Mouse (Mus musculus): ENCODE results near the gene Hsbp1.
"Not testable (repeated sequence)": the region's sequence is repeated elsewhere in the genome, so short reads cannot be mapped to it uniquely, and the experiment has no call there.

Hsbp1 gene

DNA sequence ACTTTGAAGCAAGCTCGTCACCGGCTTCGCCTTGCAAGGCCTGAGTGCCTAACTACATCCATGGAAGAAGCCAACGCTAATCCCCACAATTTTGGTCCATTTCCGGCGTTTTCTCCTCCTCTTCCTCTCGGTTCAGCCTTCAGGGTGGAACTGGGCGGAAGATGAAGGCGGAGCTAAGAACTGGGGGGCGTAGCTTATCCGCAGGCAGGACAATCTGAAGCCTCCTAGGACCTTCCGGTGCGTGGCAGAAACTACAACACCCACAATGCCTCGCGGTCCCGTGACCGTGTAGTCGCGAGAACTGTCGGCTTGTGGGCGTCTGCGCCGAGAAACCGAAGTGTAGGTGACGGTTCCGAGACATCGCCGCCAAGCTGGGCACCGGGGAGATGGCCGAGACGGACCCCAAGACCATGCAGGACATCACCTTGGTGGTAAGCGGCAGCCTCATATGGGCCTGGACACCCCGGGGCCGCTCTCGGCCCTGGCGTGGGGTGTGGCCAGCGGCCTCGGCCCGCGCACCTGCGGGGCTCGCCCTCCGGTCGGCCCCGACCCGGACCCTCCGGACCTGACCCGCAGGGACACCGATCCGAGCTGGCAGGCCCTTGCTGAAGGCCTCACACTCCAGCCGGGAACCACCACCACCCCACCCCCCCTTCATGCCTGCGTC is at the start of gene Hsbp1:
TSS of gene Hsbp1 (plus strand) at position 299 of the 667 bp plus-strand sequence.
- DNase-seq = peak; percentile 94

DNA sequence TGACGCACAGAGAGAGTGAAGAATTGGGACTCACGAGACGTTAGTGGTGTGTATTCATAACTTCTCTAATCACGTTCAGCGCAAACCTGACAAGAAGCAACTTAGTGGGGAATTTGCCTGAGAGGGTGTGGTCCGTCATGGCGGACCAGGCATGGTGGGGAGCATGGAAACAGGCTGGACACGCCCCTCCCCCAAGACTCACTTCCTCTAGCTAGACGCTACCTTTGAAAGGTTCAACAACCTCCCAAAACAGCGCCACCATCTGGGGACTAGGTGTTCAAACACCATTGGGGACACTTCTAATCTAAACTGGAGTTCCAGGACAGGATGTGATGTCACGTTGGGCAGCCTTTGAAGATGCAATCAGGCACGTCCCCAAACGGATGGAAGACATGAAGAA is 48.8 kb upstream of the Hsbp1 start:
- DNase-seq = no peak

DNA sequence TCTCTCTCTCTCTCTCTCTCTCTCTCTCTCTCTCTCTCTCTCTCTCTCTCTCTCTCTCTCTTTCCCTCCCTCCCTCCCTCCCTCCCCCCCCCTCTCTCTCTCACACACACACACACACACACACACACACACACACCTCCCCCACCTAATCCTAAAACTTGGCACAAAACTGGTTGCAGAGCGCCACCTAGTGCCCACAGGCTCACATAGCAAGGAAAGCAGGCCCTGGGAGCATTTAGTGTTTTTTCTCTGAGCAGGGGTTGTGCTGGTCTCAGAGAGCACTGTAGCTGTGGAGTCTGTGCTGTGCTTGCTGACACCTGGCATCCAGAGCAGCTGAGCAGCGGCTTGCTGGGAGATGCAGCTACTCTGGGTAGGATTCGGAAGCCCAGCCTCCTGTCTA is 46.5 kb upstream of the Hsbp1 start:
- DNase-seq = peak; percentile 12

DNA sequence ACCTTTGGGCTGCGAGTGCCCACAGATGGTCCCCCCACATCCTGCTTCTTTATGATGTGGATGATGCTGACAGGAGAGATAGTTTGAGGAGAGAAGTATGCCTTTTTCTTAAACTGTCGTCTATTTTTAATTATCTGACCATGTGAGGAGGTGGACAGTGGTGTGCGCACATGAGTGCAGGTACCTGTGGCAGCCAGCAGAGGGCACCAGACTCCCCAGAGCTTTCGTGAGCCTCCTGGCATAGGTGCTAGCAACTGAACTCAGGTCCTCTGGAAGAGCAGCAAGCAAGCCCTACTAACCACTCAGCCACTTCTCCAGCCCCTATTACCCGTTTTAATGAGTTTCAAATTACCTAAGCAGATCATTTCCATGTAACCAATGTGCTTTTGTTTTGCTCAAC is 44.0 kb upstream of the Hsbp1 start:
- DNase-seq = no peak

DNA sequence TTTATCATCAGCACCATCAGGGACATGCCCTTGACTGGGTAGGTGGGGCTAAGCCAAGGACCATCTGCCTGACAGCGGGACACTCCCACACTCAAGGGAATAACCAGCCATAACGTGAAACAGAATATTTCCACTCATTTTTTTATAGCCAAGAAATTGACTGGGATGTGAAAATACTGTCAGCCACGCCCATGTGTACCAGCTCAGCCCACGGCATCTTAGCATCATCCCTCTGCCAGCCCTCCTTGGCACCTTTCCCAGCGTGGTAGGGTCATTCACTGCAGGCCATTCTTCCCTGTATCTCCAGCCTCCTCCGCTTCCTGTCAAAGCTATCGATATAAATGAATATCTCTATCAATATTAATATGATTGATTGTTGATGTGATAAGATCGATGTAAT is 40.1 kb upstream of the Hsbp1 start:
- no peak for DNase-seq

DNA sequence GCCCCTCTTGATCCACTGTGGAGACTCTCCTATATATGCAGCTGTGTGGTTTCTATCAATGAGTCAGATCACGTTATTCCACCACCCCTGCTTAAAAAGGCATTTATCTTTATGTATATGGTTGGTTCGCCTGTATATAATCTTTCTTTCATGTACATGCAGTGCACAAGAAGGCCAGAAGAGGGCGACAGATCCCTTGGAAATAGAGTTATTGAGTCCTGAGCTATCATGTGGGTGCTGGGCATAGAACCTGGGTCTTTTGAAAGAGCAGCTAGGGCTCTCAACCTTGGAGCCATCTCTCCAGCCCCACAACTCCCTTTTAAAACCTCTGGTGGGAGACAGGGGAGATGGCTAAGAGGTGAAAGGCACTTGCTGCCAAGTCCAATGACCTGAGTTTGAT is 32.9 kb upstream of the Hsbp1 start:
- peak; percentile 21 for DNase-seq

DNA sequence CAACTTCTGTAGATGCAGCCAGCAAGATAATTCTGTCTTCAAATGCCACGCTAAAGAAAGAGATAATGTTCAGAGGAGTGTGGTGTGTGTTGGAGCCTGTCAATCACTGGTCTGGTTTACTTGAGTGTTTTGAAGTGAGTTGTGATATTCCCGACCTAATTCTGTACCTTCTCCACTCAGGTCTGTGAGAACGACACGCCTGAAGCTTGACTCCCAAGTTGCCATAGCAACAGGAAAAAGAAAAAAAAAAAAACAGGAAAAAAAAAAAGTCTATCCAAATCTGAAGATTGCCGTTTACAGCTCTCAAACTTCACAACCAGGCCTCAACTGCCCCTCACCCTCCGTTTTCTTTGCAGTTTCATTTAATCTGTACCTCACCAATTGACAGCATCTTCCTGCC is 21.1 kb upstream of the Hsbp1 start:
- DNase-seq = no peak

DNA sequence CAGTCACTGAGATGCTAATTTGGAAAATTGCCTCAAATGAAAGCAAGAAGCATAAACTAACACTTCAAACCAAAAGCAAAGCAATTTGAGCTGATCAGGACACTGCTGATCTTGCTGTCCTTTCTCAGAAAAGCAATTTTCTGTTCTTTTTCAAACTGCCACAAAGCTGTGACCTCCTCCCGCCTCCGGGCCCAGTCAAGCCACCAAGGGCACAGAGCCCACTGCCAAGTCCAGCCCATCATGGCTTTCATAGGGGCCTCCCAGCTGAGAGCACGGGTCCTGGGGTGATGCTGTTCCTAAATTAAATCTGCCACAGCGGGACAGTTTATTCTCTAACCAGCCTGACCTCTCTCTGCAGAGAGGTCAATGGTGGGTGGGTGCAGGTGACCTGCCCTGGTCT is 4.7 kb upstream of the Hsbp1 start:
- no peak for DNase-seq

DNA sequence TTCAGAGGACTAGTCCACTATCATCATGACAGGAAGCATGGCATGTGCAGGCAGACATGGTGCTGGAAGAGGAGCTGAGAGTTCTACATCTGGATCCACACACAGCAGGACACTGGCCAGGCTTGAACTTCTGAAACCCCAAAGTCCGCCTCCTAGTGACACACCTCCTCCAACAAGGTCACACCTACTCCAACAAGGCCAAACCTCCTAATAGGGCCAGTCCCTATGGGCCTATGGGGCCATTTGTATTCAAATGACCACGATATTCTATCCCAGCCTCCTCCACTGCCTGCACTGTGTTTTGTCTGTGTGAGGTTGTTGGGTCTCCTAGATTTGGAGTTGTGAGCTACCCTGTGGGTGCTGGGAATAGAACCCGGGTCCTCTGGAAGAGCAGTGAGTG is 682 bp upstream of the Hsbp1 start:
- no peak for DNase-seq

DNA sequence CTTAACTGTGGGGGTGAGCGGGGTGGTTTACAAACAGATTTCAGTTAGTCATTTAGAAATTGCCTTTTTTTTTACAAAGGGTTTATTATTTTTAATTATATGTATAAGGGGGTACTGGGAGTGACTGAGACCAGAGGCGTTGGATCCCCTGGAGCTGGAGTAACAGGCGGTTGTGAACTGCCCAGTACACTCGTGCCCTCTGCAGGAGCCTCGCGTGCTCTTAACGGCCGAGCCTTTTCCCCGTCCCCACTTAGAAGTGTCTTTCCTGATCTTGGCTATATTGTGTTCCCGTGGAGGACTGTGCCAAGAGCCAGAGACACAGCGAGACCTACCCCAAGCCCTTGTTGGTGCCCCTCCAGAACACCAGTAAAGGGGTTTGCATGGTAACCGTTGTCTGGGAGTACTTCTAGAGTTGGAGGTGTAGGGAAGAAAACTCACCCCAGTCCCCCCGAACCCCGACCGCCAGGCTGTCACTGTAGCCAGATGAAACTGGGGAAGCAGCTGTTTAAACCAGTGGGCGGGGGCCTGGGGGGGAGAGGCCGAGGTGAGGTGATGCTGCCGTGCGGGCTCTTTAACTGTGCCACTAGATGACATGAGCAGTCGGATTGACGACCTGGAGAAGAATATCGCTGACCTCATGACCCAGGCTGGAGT is 868 bp downstream of the Hsbp1 start:
- peak; percentile 29 for DNase-seq

DNA sequence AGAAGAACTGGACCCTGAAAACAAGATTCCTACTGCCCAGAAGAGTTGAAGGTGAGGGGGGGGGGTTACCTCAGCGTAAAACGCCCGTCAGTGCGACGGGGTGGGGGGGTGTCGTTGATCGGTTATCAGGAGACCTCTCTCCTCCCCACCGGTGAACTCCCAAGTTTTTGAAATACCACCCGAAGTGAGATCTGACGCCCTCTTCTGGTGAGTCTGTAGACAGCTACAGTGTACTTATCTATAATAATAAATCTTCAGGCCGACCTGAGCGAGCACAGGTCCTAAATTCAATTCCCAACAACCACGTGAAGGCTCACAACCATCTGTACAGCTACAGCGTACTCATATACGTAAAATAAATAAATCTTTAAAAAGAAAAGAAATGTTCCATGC is 1.4 kb downstream of the Hsbp1 start:
- peak; percentile 21 for DNase-seq

DNA sequence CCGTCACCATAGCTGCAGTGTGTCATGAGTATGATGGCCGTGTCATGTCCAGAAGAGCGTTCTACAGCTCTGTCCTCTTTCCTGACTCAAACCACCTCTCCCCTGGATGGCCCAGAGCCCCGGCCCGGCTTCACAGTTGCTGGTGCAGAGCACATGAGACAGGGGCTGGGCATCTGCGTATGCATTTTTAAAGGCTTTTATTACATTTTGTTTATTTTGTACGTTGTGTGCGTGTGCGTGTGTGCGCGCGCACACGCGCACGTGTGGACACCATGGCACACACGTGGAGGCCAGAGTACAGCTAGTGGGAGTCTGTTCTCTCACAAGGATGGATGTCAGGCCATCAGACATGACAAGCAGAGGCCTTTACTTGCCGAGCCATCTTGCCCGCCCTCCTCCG is 7.4 kb downstream of the Hsbp1 start:
- no peak for DNase-seq

DNA sequence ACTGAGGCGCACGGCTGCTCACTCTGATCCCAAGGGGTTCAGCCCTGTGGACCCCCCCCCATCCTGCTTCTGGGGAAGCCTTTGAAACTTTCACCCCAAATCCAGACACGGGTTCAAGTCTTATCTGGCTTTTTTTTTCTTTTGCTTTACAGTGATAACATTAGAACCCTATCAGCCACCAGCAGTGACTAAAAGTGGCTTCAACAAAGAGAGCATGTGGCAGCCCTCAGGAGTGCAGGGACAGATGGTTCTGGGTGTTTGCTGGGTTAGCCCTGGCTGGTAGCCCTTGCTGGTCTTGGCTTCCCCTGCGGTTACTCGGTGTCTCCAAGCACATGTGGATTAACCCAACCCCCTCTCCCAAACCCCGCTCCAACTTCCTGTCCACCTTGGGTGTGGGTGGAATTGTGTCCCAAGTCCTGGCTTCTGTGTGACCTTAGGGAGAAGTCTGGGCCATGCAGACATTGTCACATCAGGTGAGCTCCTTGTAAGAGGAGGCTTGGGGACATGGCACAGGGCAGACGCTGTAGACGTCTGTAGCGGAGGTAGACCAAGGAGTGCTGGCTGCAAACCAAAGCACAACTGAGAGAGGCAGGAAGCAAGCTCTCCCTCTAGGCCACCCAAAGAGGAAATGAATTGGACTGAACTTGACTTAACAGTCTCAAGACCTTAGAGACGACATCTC is 8.8 kb downstream of the Hsbp1 start:
- DNase-seq = no peak

DNA sequence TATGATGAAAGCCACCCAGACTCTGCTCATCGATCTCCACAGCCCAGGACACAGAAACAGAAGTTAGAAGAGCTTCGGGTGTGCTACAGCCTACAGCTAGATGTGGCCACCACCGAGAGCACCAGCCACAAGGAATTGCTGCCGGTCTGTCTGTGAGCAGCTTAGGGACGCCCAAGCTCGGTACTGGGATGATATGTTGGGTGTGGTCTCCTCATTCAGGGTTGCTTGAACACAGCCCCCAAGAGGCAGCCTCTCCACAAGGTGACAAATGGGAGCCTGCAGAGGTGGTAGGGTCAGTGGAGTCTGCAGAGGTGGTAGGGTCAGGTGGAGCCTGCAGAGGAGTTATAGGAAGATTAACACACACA is 9.4 kb downstream of the Hsbp1 start:
- no peak for DNase-seq

DNA sequence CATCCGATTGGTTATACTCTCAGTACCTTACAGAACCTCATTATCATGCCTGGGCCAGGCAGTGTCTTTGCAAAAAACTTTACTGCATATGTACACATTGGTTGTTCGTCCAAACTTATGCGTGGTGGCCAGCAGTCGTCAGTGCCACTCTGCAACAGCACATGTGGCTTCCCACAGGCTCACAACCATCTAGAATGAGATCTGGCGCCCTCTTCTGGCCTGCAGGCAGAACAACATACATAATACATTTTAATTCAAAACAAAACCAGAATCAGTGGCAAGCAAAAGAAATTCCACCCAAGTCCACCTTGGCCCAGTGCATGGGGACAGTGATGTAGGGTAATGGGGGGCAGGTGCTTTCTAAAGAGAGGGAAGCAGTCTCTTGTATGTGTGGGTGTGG is 12.3 kb downstream of the Hsbp1 start:
- peak; percentile 38 for DNase-seq

DNA sequence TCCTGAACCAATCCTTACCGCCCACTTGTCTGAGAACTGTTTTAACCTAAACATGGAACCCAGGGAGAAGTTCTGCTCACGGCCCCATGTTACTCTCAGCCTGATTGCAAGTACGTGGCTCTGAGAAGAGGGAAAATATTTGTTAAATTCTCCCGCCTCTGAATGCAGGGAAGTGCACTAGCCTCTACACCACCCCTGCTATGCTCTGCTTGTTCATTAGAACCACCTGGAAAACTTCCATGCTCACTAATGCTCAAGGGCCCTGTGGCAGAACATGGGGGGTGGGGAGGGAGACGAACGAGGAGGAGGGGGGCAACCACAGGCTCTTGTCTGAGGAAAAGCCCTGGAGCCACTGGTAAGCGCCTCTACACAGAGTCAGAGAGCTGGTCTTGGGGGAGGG is 13.9 kb downstream of the Hsbp1 start:
- DNase-seq = no peak

DNA sequence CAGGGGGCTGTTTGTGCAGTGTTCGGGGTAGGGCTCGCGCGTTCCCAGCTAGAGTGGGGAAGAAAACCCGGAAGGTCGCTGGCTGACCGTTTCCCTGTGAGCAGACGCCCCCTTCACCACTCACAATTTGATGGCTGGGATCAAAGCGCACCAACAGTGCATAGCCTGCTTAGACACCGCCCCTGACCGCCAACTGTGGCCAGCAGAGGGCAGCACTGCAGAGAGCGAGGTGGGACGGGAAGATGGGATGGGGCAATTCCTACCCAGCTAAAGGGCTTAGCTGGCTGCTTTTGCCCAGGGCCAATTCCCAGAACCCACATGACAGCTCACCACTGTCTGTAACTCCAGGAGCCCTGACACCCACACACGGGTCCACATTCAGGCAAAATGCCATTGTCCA is 14.5 kb downstream of the Hsbp1 start:
- DNase-seq = peak; percentile 73

DNA sequence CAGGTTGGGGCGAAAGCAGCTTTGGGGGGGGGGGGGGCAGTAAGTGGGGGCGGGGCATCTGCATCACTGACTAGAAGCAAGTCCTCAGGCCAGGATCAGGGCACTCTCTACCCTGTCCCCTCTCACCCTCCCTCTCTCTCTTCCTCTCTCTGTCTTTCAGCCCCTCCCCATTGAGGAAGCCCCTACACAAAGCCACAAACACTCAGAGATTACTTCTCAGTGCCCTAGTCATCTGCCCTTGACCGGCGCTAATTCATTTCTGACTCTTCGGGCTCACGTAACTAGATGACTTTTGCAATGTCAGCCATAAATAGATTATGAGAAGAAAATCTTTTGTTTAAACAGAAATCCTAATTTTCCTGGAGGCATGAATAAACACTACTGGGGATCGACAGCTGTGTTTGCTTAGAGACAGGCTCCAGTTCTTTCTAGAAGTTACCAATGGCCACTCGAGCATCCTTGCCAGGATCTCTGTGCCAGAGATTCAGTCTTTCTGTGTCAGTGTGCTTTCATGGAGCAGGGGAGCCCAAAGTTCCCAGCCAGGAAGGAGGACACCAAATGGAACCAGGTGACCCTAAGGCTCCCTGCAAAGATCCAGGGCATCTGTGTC is 16.5 kb downstream of the Hsbp1 start:
- DNase-seq = no peak

DNA sequence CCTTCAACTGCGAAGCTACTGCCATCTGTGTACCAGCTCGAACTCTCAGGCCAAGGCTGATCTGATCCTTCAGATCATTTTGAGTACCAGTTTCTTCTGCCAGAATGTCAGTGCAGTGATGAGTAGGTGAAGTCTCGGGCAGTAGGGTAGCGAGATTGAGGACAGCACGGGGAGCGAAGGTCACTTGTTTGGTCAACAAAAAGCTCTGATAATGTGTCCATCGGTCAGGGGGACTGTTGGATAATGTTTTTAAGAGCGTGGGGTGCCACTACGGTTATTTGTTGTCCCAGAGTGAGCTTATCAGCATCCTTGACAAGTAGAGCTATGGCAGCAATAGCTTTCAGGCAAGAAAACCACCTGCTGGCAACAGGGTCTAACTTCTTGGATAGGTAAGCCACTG is 30.4 kb downstream of the Hsbp1 start:
- not testable (repeated sequence) for DNase-seq

DNA sequence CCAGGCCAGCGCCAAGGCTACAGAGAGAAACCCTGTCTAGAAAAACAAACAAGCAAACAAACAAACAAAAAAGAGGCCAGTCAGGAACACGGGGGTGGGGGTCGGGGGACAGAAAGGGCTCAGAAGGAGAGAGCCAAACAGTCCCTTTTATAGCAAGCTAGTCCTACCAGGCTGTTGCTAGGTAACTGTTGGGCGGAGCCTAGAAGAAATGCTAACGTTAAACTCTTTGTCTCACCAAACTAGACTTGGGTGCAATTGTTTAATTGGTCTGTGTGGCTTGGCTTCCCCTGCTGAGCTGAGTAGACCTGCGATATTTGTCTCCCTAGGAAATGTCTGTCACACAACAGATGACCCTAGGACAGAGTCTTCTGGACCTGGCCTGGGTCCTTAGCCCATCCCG is 34.2 kb downstream of the Hsbp1 start:
- DNase-seq = no peak

DNA sequence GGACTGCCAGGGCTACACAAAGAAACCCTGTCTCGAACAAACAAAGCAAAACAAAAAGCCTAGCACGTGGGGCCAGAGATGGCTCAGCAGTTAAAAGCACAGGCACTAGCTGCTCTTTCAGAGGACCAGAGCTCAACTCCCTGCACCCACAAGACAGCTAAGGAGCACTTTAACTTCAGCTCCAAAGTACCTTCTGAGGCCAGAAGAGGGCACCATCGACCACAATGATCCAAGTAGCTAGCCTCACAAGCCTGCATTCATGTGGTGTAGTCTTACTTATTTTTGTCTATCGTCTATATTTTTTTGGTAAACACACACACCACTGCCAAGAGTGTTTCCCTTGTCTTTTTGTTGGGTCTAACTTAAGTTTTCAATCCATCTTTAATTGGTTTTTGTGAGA is 36.3 kb downstream of the Hsbp1 start:
- DNase-seq = peak; percentile 34

DNA sequence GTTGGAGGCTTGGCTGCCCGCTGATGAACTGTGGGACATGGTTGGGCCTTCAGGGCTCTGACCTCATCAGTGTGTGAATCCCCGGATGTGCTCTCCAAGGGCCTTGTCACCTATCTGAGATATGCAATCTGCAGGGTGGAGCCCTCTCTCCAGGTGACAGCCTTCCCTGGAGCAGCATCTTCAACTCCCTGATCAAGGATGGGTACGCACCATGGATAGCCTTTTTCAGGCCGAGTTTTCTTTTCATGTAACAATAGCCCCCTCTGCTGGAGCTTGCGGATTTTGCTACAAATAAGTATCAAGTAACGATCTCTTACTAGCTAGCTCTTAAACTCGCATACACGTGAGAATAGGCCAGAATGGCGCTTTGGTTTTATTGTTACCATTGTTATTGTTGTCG is 40.2 kb downstream of the Hsbp1 start:
- DNase-seq = peak; percentile 62

DNA sequence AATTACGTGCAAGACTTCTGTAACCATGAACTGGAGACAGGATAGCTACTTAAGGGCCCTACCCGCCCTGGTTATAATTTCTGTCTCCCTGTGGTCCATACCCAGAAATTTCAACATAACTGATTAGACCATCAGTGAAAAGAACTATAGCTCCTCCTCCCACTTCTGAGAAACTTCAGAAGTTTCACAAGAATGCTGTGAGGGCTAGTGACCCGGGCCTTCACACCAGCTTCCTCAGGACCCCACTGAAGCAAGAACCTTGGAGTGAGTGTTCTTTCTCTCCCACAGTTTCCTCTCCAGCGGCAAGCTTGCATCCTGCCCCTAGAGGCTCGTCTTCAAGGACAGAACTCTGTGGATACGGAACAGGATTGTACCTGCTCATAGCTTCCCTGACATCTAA is 41.6 kb downstream of the Hsbp1 start:
- no peak for DNase-seq

DNA sequence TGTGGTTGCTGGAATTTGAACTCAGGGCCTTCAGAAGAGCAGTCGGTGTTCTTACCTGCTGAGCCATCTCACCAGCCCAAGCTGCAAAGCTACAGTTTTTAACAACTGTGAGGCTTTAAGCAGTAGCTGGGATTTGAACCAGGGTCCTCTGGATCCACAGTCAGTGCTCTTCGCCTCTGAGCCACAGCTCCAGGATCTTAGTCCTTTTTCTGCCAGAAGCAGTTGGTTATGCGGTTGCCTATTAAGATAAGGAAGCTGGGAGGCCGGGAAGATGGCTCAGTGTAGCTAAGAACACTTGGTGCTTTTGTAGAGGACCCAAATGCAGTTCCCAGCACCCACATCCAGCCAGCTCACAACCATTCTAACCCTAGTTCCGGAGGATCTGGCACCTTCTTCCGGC is 42.7 kb downstream of the Hsbp1 start:
- no peak for DNase-seq
